Mouse (Mus musculus): ENCODE results near the gene Dnah6. TPM values are rescaled to one million over a fixed set of nuclear protein-coding genes. Genes with fewer than 3 reads are reported as not detected.

The Dnah6 gene
- polyA plus RNA-seq, 1 experiment from 2014 or later: 0.08 TPM

GRCm38 (mm10) chr6:73026898-73027297 is 194.6 kb downstream of the Dnah6 start:
- WGBS: 71% methylated on average over 6 of the region's 6 CpGs
- Histone ChIP-seq H3K4me1 (no peaks in the 10 kb centered on the region), H3K36me3 (no peaks in the 10 kb centered on the region), H3K4me3 (no peak overlapping the region), H3K27me3 (replicated peaks) (no peaks in the 10 kb centered on the region), H3K27ac (replicated peaks) (no peak overlapping the region), H3K4me2 (no peak overlapping the region), H3K9me3 (no peaks in the 10 kb centered on the region), H3K9ac (no peak overlapping the region)
- ATAC-seq (ENCODE audit: extremely low read depth, insufficient number of reproducible peaks, low FRiP score, low TSS enrichment): no peak

- ATAC-seq (ENCODE audit: extremely low read depth, insufficient number of reproducible peaks, low FRiP score, low TSS enrichment): no peak
- 5% methylated on average over 3 of the region's 3 CpGs for WGBS
- H3K27ac ChIP-seq (replicated peaks): no peak overlapping the region
Observed at GRCm38 (mm10) chr6:73020061-73020460, 201.4 kb downstream of the Dnah6 start.

GRCm38 (mm10) chr6:73018725-73019280 is 202.6 kb downstream of the Dnah6 start:
- no peak for ATAC-seq (ENCODE audit: extremely low read depth, insufficient number of reproducible peaks, low FRiP score, low TSS enrichment)
- 74% methylated on average over 10 of the region's 10 CpGs for WGBS

More at GRCm38 (mm10) chr6:73020061-73020460, 201.4 kb downstream of the Dnah6 start:
- Histone ChIP-seq H3K4me1 (no peaks in the 10 kb centered on the region), H3K9me3 (no peaks in the 10 kb centered on the region), H3K9ac (no peak overlapping the region), H3K27me3 (replicated peaks) (no peaks in the 10 kb centered on the region), H3K4me3 (no peak overlapping the region), H3K4me2 (no peak overlapping the region), H3K36me3 (no peaks in the 10 kb centered on the region)

GRCm38 (mm10) chr6:73014317-73015160 is 206.9 kb downstream of the Dnah6 start:
- no peak overlapping the region for H3K27ac ChIP-seq (replicated peaks)
- 37% methylated on average over 13 of the region's 13 CpGs for WGBS
- H3K27me3 ChIP-seq (replicated peaks): no peaks in the 10 kb centered on the region
- no peaks in the 10 kb centered on the region for H3K9me3 ChIP-seq
- ATAC-seq (ENCODE audit: extremely low read depth, insufficient number of reproducible peaks, low FRiP score, low TSS enrichment): no peak; the same call in 1 of the 2 replicates
- no peak overlapping the region for H3K4me2 ChIP-seq
- H3K9ac ChIP-seq: no peak overlapping the region
- no peaks in the 10 kb centered on the region for H3K36me3 ChIP-seq
- no peak overlapping the region for H3K4me3 ChIP-seq
- peaks cover 8% of the 10 kb centered on the region; the same call in 1 of the 2 replicates for H3K4me1 ChIP-seq

More at GRCm38 (mm10) chr6:73018725-73019280, 202.6 kb downstream of the Dnah6 start:
- H3K4me2 ChIP-seq: no peak overlapping the region
- H3K36me3 ChIP-seq: no peaks in the 10 kb centered on the region
- H3K27ac ChIP-seq (replicated peaks): no peak overlapping the region
- H3K4me1 ChIP-seq: peaks cover 3% of the 10 kb centered on the region; the same call in 1 of the 2 replicates
- H3K4me3 ChIP-seq: no peak overlapping the region
- H3K27me3 ChIP-seq (replicated peaks): no peaks in the 10 kb centered on the region
- no peak overlapping the region for H3K9ac ChIP-seq
- no peaks in the 10 kb centered on the region for H3K9me3 ChIP-seq

GRCm38 (mm10) chr6:73012931-73013330 is 208.5 kb downstream of the Dnah6 start:
- Histone ChIP-seq H3K9ac (no peak overlapping the region), H3K4me3 (no peak overlapping the region), H3K4me2 (no peak overlapping the region), H3K4me1 (peaks cover 8% of the 10 kb centered on the region; the same call in 1 of the 2 replicates), H3K36me3 (no peaks in the 10 kb centered on the region), H3K9me3 (no peaks in the 10 kb centered on the region), H3K27ac (replicated peaks) (no peak overlapping the region), H3K27me3 (replicated peaks) (no peaks in the 10 kb centered on the region)
- WGBS: 74% methylated on average over 8 of the region's 8 CpGs
- ATAC-seq (ENCODE audit: extremely low read depth, insufficient number of reproducible peaks, low FRiP score, low TSS enrichment): no peak

GRCm38 (mm10) chr6:73011827-73012226 is 209.6 kb downstream of the Dnah6 start:
- no peak for ATAC-seq (ENCODE audit: extremely low read depth, insufficient number of reproducible peaks, low FRiP score, low TSS enrichment)
- Histone ChIP-seq H3K9ac (no peak overlapping the region), H3K4me2 (no peak overlapping the region), H3K36me3 (no peaks in the 10 kb centered on the region), H3K27me3 (replicated peaks) (no peaks in the 10 kb centered on the region), H3K4me3 (no peak overlapping the region), H3K9me3 (no peaks in the 10 kb centered on the region), H3K4me1 (peaks cover 8% of the 10 kb centered on the region; the same call in 1 of the 2 replicates), H3K27ac (replicated peaks) (no peak overlapping the region)
- 52% methylated on average over 6 of the region's 6 CpGs for WGBS

- no peak for ATAC-seq (ENCODE audit: extremely low read depth, insufficient number of reproducible peaks, low FRiP score, low TSS enrichment)
- Histone ChIP-seq H3K4me1 (peaks cover 8% of the 10 kb centered on the region; the same call in 1 of the 2 replicates), H3K4me3 (no peak overlapping the region), H3K9ac (no peak overlapping the region), H3K9me3 (no peaks in the 10 kb centered on the region), H3K4me2 (no peak overlapping the region), H3K27me3 (replicated peaks) (no peaks in the 10 kb centered on the region), H3K36me3 (no peaks in the 10 kb centered on the region), H3K27ac (replicated peaks) (no peak overlapping the region)
- whole genome bisulfite sequencing: 39% methylated on average over 6 of the region's 6 CpGs
Observed at GRCm38 (mm10) chr6:73010073-73010472, 211.4 kb downstream of the Dnah6 start.

- Histone ChIP-seq H3K4me3 (no peak overlapping the region), H3K9ac (no peak overlapping the region), H3K4me1 (no peaks in the 10 kb centered on the region), H3K27me3 (replicated peaks) (no peaks in the 10 kb centered on the region), H3K4me2 (no peak overlapping the region), H3K27ac (replicated peaks) (no peak overlapping the region), H3K36me3 (no peaks in the 10 kb centered on the region), H3K9me3 (no peaks in the 10 kb centered on the region)
- no peak for ATAC-seq (ENCODE audit: extremely low read depth, insufficient number of reproducible peaks, low FRiP score, low TSS enrichment)
- 64% methylated on average over 5 of the region's 5 CpGs for WGBS
Observed at GRCm38 (mm10) chr6:73003601-73004000, 217.8 kb downstream of the Dnah6 start.

- H3K4me1 ChIP-seq: no peaks in the 10 kb centered on the region
- WGBS: 52% methylated on average over 1 of the region's 1 CpGs
- no peak overlapping the region for H3K27ac ChIP-seq (replicated peaks)
- H3K27me3 ChIP-seq (replicated peaks): no peaks in the 10 kb centered on the region
- H3K9ac ChIP-seq: no peak overlapping the region
- ATAC-seq (ENCODE audit: extremely low read depth, insufficient number of reproducible peaks, low FRiP score, low TSS enrichment): no peak
- H3K4me3 ChIP-seq: no peak overlapping the region
- no peaks in the 10 kb centered on the region for H3K9me3 ChIP-seq
- H3K36me3 ChIP-seq: no peaks in the 10 kb centered on the region
- no peak overlapping the region for H3K4me2 ChIP-seq
Observed at GRCm38 (mm10) chr6:73002391-73002790, 219.1 kb downstream of the Dnah6 start.

GRCm38 (mm10) chr6:72998809-72999208 is 222.6 kb downstream of the Dnah6 start:
- no peaks in the 10 kb centered on the region for H3K9me3 ChIP-seq
- H3K4me1 ChIP-seq: no peaks in the 10 kb centered on the region
- WGBS: 57% methylated on average over 1 of the region's 1 CpGs
- no peak for ATAC-seq (ENCODE audit: extremely low read depth, insufficient number of reproducible peaks, low FRiP score, low TSS enrichment)
- no peaks in the 10 kb centered on the region for H3K36me3 ChIP-seq
- H3K4me3 ChIP-seq: no peak overlapping the region
- H3K27ac ChIP-seq (replicated peaks): no peak overlapping the region
- H3K9ac ChIP-seq: no peak overlapping the region
- no peak overlapping the region for H3K4me2 ChIP-seq
- H3K27me3 ChIP-seq (replicated peaks): no peaks in the 10 kb centered on the region

GRCm38 (mm10) chr6:72993688-72994082 is 227.8 kb downstream of the Dnah6 start:
- Histone ChIP-seq H3K9ac (no peak overlapping the region), H3K36me3 (no peaks in the 10 kb centered on the region), H3K4me2 (no peak overlapping the region), H3K27ac (replicated peaks) (no peak overlapping the region), H3K4me1 (peaks cover 5% of the 10 kb centered on the region), H3K27me3 (replicated peaks) (no peaks in the 10 kb centered on the region), H3K9me3 (no peaks in the 10 kb centered on the region), H3K4me3 (no peak overlapping the region)
- 70% methylated on average over 5 of the region's 5 CpGs for WGBS
- no peak for ATAC-seq (ENCODE audit: extremely low read depth, insufficient number of reproducible peaks, low FRiP score, low TSS enrichment)

All from heart, embryonic 13.5 days (tissue).